Mouse (Mus musculus): ENCODE results near the gene Hs1bp3. TPM values are rescaled to one million over a fixed set of nuclear protein-coding genes. Genes with fewer than 3 reads are reported as not detected.

Gene Hs1bp3
- polyA plus RNA-seq, 2 experiments, result 2.3 to 2.4 TPM

DNA sequence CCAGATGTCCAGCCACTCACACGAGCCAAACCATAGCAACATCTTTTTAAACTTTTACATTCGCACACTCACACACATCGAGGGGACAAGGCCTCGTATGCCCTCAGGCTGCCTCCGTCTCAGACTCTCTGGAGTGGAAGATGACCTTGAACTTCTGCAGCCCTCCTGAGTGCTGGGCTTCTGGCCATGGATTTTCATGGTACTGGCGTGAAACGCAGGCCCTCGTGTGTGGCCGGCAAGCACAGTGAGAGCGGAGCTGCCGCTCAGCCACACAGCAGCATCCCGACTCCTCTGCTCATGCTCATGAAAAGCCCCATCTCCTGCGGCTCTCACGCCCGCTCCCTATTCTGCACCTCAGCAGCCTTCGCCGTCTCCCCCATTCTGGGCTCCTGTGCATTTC is 2.2 kb upstream of the Hs1bp3 start:
- no peak overlapping the region for H3K27ac ChIP-seq
- H3K9ac ChIP-seq (replicated peaks), result no peak overlapping the region
- ATAC-seq (ENCODE audit: insufficient read depth), result no peak
- no peak for TF ChIP-seq EP300 (IDR thresholded peaks at IDR 0.05; ENCODE audit: low read depth)
- TF ChIP-seq CTCF (IDR thresholded peaks at IDR 0.05; ENCODE audit: low read depth), result no peak
- H3K9me3 ChIP-seq (ENCODE audit: control insufficient read depth, low read length), result no peaks in the 10 kb centered on the region
- H3K4me2 ChIP-seq (ENCODE audit: low read depth), result no peak overlapping the region
- H3K27me3 ChIP-seq (ENCODE audit: control insufficient read depth, insufficient read depth, low read length), result peaks cover 7% of the 10 kb centered on the region
- no peak overlapping the region for H3K4me3 ChIP-seq (ENCODE audit: insufficient read depth in 1 of 2, low read depth in 2 of 2, low read length in 2 of 2)
- H3K36me3 ChIP-seq (replicated peaks; ENCODE audit: control insufficient read depth, insufficient read depth, low read depth), result no peaks in the 10 kb centered on the region
- no peaks in the 10 kb centered on the region; a peak in 1 of 4 replicates for H3K4me1 ChIP-seq (replicated peaks; ENCODE audit: control insufficient read depth in 2 of 2, insufficient read depth in 2 of 2, low read length in 1 of 2)
- DNase-seq (ENCODE audit: low read depth in 3 of 3, low spot score in 3 of 3), result no peak
- 48% methylated on average over 17 of the region's 17 CpGs for WGBS (ENCODE audit: insufficient replicate concordance)

DNA sequence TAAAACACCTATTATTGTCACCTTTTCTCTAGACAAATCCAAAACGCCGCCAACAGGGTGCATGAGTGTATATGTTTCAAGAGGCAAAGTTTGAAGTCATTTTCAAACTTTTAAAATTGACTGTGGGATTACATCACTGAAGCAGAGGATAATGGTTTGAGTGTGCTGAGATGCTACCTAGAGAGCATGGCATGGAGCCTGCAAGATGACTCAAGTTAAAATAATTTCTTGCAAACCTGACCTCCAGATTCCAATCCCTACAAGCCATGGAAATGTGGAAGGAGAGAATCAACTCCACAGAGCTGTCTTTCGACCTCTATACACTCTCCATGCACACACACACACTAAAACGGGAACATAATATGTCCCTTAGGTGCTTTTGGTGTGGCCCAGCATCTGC is 966 bp upstream of the Hs1bp3 start:
- H3K36me3 ChIP-seq (replicated peaks; ENCODE audit: control insufficient read depth, insufficient read depth, low read depth), result no peaks in the 10 kb centered on the region
- no peaks in the 10 kb centered on the region; a peak in 1 of 4 replicates for H3K4me1 ChIP-seq (replicated peaks; ENCODE audit: control insufficient read depth in 2 of 2, insufficient read depth in 2 of 2, low read length in 1 of 2)
- H3K4me3 ChIP-seq (ENCODE audit: insufficient read depth in 1 of 2, low read depth in 2 of 2, low read length in 2 of 2), result no peak overlapping the region
- peaks cover 7% of the 10 kb centered on the region for H3K27me3 ChIP-seq (ENCODE audit: control insufficient read depth, insufficient read depth, low read length)
- H3K27ac ChIP-seq, result no peak overlapping the region
- TF ChIP-seq CTCF (IDR thresholded peaks at IDR 0.05; ENCODE audit: low read depth) (no peak), EP300 (IDR thresholded peaks at IDR 0.05; ENCODE audit: low read depth) (no peak)
- DNase-seq (ENCODE audit: low read depth in 3 of 3, low spot score in 3 of 3) (no peak), ATAC-seq (ENCODE audit: insufficient read depth) (no peak)
- H3K9ac ChIP-seq (replicated peaks), result no peak overlapping the region
- 64% methylated on average over 4 of the region's 4 CpGs for whole genome bisulfite sequencing (ENCODE audit: insufficient replicate concordance)
- no peak overlapping the region for H3K4me2 ChIP-seq (ENCODE audit: low read depth)
- no peaks in the 10 kb centered on the region for H3K9me3 ChIP-seq (ENCODE audit: control insufficient read depth, low read length)

GRCm38 (mm10) chr12:8313773-8314172 is 541 bp downstream of the Hs1bp3 start:
- WGBS (ENCODE audit: insufficient replicate concordance), result 18% methylated on average over 12 of the region's 12 CpGs
- Histone ChIP-seq H3K36me3 (replicated peaks; ENCODE audit: control insufficient read depth, insufficient read depth, low read depth) (no peaks in the 10 kb centered on the region), H3K4me1 (replicated peaks; ENCODE audit: control insufficient read depth in 2 of 2, insufficient read depth in 2 of 2, low read length in 1 of 2) (no peaks in the 10 kb centered on the region; a peak in 1 of 4 replicates), H3K9me3 (ENCODE audit: control insufficient read depth, low read length) (no peaks in the 10 kb centered on the region), H3K4me3 (ENCODE audit: insufficient read depth in 1 of 2, low read depth in 2 of 2, low read length in 2 of 2) (peak overlapping the region; percentile 61 to 70), H3K4me2 (ENCODE audit: low read depth) (peak overlapping the region; percentile 81), H3K27me3 (ENCODE audit: control insufficient read depth, insufficient read depth, low read length) (peaks cover 7% of the 10 kb centered on the region), H3K27ac (no peak overlapping the region), H3K9ac (replicated peaks) (peak overlapping the region; percentile 66)
- ATAC-seq (ENCODE audit: insufficient read depth), result no peak; the same call in 1 of the 2 replicates
- no peak for DNase-seq (ENCODE audit: low read depth in 3 of 3, low spot score in 3 of 3)
- TF ChIP-seq CTCF (IDR thresholded peaks at IDR 0.05; ENCODE audit: low read depth) (no peak), EP300 (IDR thresholded peaks at IDR 0.05; ENCODE audit: low read depth) (no peak)

- no peaks in the 10 kb centered on the region for H3K9me3 ChIP-seq (ENCODE audit: control insufficient read depth, low read length)
- ATAC-seq (ENCODE audit: insufficient read depth), result no peak
- TF ChIP-seq CTCF (IDR thresholded peaks at IDR 0.05; ENCODE audit: low read depth) (0 out of 2 replicates have a peak, but pooled peaks have one; percentile 6), EP300 (IDR thresholded peaks at IDR 0.05; ENCODE audit: low read depth) (no peak)
- peaks cover under 1% of the 10 kb centered on the region; the same call in 1 of the 2 replicates for H3K27me3 ChIP-seq (ENCODE audit: control insufficient read depth, insufficient read depth, low read length)
- H3K4me1 ChIP-seq (replicated peaks; ENCODE audit: control insufficient read depth in 2 of 2, insufficient read depth in 2 of 2, low read length in 1 of 2), result no peaks in the 10 kb centered on the region; a peak in 1 of 4 replicates
- H3K4me3 ChIP-seq (ENCODE audit: insufficient read depth in 1 of 2, low read depth in 2 of 2, low read length in 2 of 2), result no peak overlapping the region
- WGBS (ENCODE audit: insufficient replicate concordance), result 72% methylated on average over 5 of the region's 5 CpGs
- H3K9ac ChIP-seq (replicated peaks), result no peak overlapping the region
- H3K27ac ChIP-seq, result no peak overlapping the region
- no peak overlapping the region for H3K4me2 ChIP-seq (ENCODE audit: low read depth)
- DNase-seq (ENCODE audit: low read depth in 3 of 3, low spot score in 3 of 3), result no peak
- no peaks in the 10 kb centered on the region for H3K36me3 ChIP-seq (replicated peaks; ENCODE audit: control insufficient read depth, insufficient read depth, low read depth)
Observed at GRCm38 (mm10) chr12:8316541-8316940, 3.3 kb downstream of the Hs1bp3 start.

GRCm38 (mm10) chr12:8320084-8320713 is 7.0 kb downstream of the Hs1bp3 start:
- Histone ChIP-seq H3K9ac (replicated peaks) (no peak overlapping the region), H3K4me1 (replicated peaks; ENCODE audit: control insufficient read depth in 2 of 2, insufficient read depth in 2 of 2, low read length in 1 of 2) (no peaks in the 10 kb centered on the region), H3K27ac (no peak overlapping the region), H3K4me3 (ENCODE audit: insufficient read depth in 1 of 2, low read depth in 2 of 2, low read length in 2 of 2) (no peak overlapping the region), H3K27me3 (ENCODE audit: control insufficient read depth, insufficient read depth, low read length) (no peaks in the 10 kb centered on the region), H3K36me3 (replicated peaks; ENCODE audit: control insufficient read depth, insufficient read depth, low read depth) (no peaks in the 10 kb centered on the region), H3K9me3 (ENCODE audit: control insufficient read depth, low read length) (no peaks in the 10 kb centered on the region), H3K4me2 (ENCODE audit: low read depth) (no peak overlapping the region)
- ATAC-seq (ENCODE audit: insufficient read depth) (no peak), DNase-seq (ENCODE audit: low read depth in 3 of 3, low spot score in 3 of 3) (no peak)
- WGBS (ENCODE audit: insufficient replicate concordance), result 33% methylated on average over 5 of the region's 5 CpGs
- TF ChIP-seq CTCF (IDR thresholded peaks at IDR 0.05; ENCODE audit: low read depth) (peak; percentile 90), EP300 (IDR thresholded peaks at IDR 0.05; ENCODE audit: low read depth) (no peak)

Measured in liver, embryonic 14.5 days (tissue).